Mouse (Mus musculus) CH12.LX (cell line): ENCODE measurements around the gene Crisp2.

Experiments used
- ELF1 ChIP-seq: IDR thresholded peaks from 2 replicates; pipeline ENCODE4 v1.6.1; 2014; ENCODE audit warnings: low read depth, mild to moderate bottlenecking, inconsistent platforms, low read length, improper control_type of control experiment
- GABPA ChIP-seq: IDR thresholded peaks from 2 replicates; pipeline ENCODE4 v1.6.1; 2012; ENCODE audit warnings: low read depth, low read length, improper control_type of control experiment, inconsistent platforms; ENCODE audit not compliant: insufficient replicate concordance
- KAT2A ChIP-seq: IDR thresholded peaks from 2 replicates; pipeline ENCODE4 v1.6.1; 2012; ENCODE audit warnings: low read length, improper control_type of control experiment, inconsistent platforms; ENCODE audit not compliant: insufficient replicate concordance
- POLR2A ChIP-seq: IDR thresholded peaks from 2 replicates; pipeline ENCODE4 v1.6.1; 2011; ENCODE audit warnings: low read depth, mild to moderate bottlenecking, improper control_type of control experiment, low read length
- POLR2AphosphoS2 ChIP-seq: IDR thresholded peaks from 2 replicates; pipeline ENCODE4 v1.6.1; 2011; ENCODE audit warnings: low read depth, low read length, improper control_type of control experiment
- RCOR1 ChIP-seq: conservative IDR thresholded peaks from 2 replicates; pipeline ENCODE4 v1.6.1; 2012; ENCODE audit warnings: low read depth, mild to moderate bottlenecking, inconsistent platforms, low read length, improper control_type of control experiment
- TBP ChIP-seq: conservative IDR thresholded peaks from 2 replicates; pipeline ENCODE4 v1.6.1; 2011; ENCODE audit warnings: low read depth, low read length, improper control_type of control experiment
- USF1 ChIP-seq: IDR thresholded peaks from 2 replicates; pipeline ENCODE4 v1.6.1; 2014; ENCODE audit warnings: low read depth, mild to moderate bottlenecking, inconsistent platforms, low read length, improper control_type of control experiment

- TF ChIP-seq RCOR1 (no peak), USF1 (no peak), KAT2A (no peak), POLR2A (no peak), ELF1 (no peak), TBP (no peak), POLR2AphosphoS2 (no peak), GABPA (no peak)
Observed at GRCm38 (mm10) chr17:40831870-40832269, 25.1 kb upstream of the Crisp2 start.
